Mouse (Mus musculus) lung, postnatal 0 days (tissue): ENCODE measurements around the gene Gm42417. TPM values are rescaled to one million over a fixed set of nuclear protein-coding genes. Genes with fewer than 3 reads are reported as not detected.

Source experiments
- ATAC-seq: fragments of 200-750 bp; cut with Nextera tagmentation; 2 replicates; pipeline ENCODE4 v1.8.0; 2017; ENCODE audit warnings: moderate library complexity
- DNase-seq: peaks from one replicate; pipeline ENCODE4 v3.0.0-alpha.2; 2016; ENCODE audit warnings: low spot score
- H3K27ac ChIP-seq: fragments of 300-500 bp; sonication (generic); 2 replicates; pipeline ENCODE4 v1.5.1; 2014; ENCODE audit warnings: antibody characterized with exemption, mild to moderate bottlenecking, low read length, mixed read lengths
- H3K27me3 ChIP-seq: fragments of 300-500 bp; sonication (generic); replicated peaks from 2 replicates; pipeline ENCODE4 v1.6.1; 2014; ENCODE audit warnings: low read length, mixed read lengths; ENCODE audit not compliant: insufficient read depth
- H3K36me3 ChIP-seq: fragments of 300-500 bp; sonication (generic); 2 replicates; pipeline ENCODE4 v1.6.1; 2014; ENCODE audit warnings: low read length, mixed read lengths; ENCODE audit not compliant: insufficient read depth
- H3K4me1 ChIP-seq: fragments of 300-500 bp; sonication (generic); 2 replicates; pipeline ENCODE4 v1.6.1; 2014; ENCODE audit warnings: antibody characterized with exemption, low read depth, low read length, mixed read lengths; ENCODE audit not compliant: insufficient read depth
- H3K4me2 ChIP-seq: fragments of 300-500 bp; sonication (generic); replicated peaks from 2 replicates; pipeline ENCODE4 v1.6.1; 2014; ENCODE audit warnings: low read depth, mild to moderate bottlenecking, low read length, moderate library complexity, mixed read lengths
- H3K4me3 ChIP-seq: fragments of 300-500 bp; sonication (generic); 2 replicates; pipeline ENCODE4 v1.5.1; 2014; ENCODE audit warnings: low read depth, low read length
- H3K9ac ChIP-seq: fragments of 300-500 bp; sonication (generic); replicated peaks from 2 replicates; pipeline ENCODE4 v1.6.1; 2014; ENCODE audit warnings: low read depth, mild to moderate bottlenecking
- H3K9me3 ChIP-seq: fragments of 300-500 bp; sonication (generic); 2 replicates; pipeline ENCODE4 v1.6.1; 2016; ENCODE audit warnings: low read length, mixed read lengths
- CTCF ChIP-seq: IDR thresholded peaks from 2 replicates; pipeline ENCODE4 v1.5.1; 2016; ENCODE audit warnings: antibody characterized with exemption, mild to moderate bottlenecking
- EP300 ChIP-seq: IDR thresholded peaks from 2 replicates; pipeline ENCODE4 v1.6.1; 2016; ENCODE audit warnings: antibody characterized with exemption, mild to moderate bottlenecking, control low read depth
- WGBS: fragments of 180-500 bp; shearing (Covaris S2); extraction: QIAGEN DNeasy Blood & Tissue Kit; methylation state at CpG from one replicate; pipeline ENCODE4 v1.1.7; 2014; 5-methylcytosine and 5-hydroxymethylcytosine counted together
- polyA plus RNA-seq: library from polyadenylated mRNA; unstranded; fragments of >200 nt; fragmentation: Nextera tagmentation; extraction: Ambion mirVana; gene quantifications from 2 replicates; pipeline ENCODE4 v1.2.1, GENCODE M21; 2015

The Gm42417 gene
- polyA plus RNA-seq: 0.62 TPM in 1 of 2 replicates, not detected in the other

DNA sequence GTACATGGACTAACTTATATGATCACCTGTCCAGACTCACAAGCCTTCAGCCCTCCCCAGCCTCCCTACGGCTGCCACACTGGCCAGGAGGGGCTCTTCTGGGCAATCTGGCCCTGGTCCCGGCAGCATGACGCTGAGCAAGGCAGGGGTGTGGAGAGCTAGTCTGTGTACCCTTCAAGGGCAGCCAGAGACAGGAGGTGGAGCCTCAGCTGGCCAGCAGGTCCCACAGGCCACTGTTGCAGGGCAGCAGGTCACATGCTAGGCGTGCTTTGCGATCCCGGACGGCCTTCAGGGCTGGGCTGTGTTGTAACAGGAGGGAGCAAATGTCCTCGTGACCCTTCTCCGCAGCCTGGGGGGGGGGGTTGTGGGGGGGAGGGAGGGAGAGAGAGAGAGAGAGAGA, at the start of gene Gm42417:
Gene Gm42417 (minus strand): TSS at position 244 of the 400 bp plus-strand sequence.
- TF ChIP-seq CTCF (no peak), EP300 (no peak)
- Histone ChIP-seq H3K27ac (peak within 1 kb of the TSS; percentile 80), H3K27me3 (no peaks in the 10 kb centered on the region), H3K4me2 (no peak within 1 kb of the TSS), H3K4me3 (no peak within 1 kb of the TSS), H3K9me3 (no peaks in the 10 kb centered on the region), H3K36me3 (peaks cover 11% of the 10 kb centered on the region; the same call in 1 of the 2 replicates), H3K4me1 (peaks cover 7% of the 10 kb centered on the region; the same call in 1 of the 2 replicates), H3K9ac (no peak within 1 kb of the TSS)
- 26% methylated on average over 8 of the region's 9 CpGs for WGBS
- ATAC-seq (peak; percentile 93), DNase-seq (peak; percentile 92)

DNA sequence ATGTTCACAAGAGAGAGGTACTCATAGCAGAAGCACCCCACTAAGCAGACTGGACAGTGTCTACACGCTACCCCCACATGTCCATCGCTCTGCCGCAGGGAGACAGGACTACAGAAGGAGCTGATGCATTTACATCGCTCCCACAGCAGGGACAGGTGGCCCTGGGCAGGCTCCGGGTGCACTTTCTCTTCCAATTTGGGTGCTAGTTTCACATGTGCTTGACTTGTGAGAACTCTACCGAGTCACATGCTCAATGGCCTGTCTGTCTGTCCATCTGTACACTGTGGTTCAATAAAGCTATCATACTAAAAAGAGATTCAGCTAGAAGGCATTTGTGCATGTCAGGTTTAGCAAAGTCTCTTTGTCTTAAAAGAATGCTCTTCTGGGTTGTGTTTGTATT, 48.6 kb upstream of the Gm42417 start:
- peaks cover 23% of the 10 kb centered on the region for H3K4me1 ChIP-seq
- TF ChIP-seq EP300: no peak
- no peak for TF ChIP-seq CTCF
- WGBS: 76% methylated on average over 6 of the region's 6 CpGs

DNA sequence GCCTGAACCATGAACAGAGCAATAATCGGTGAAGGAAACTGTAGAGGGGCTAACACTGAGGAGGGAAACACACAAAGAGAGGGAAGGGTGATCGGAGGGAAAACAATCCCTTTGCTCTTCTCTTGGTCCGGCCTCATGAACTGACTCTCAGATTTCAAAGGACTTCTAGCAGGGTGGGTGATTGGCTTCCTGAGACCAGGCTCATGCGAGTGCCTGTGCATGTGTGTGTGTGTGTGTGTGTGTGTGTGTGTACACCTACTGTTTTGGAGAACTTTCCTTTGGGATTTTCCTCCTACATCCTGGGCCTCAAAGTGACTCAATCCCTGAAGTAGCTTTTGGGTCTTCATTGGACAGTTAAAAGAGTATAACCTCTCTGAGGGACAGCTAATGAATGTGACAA, 47.1 kb upstream of the Gm42417 start:
- H3K4me1 ChIP-seq: peaks cover 23% of the 10 kb centered on the region
- TF ChIP-seq EP300 (no peak), CTCF (no peak)
- no peak overlapping the region for H3K4me3 ChIP-seq
- H3K9ac ChIP-seq: no peak overlapping the region
- ATAC-seq (no peak), DNase-seq (no peak)
- H3K27me3 ChIP-seq: no peaks in the 10 kb centered on the region
- 54% methylated on average over 4 of the region's 4 CpGs for WGBS
- H3K27ac ChIP-seq: no peak overlapping the region
- no peak overlapping the region for H3K4me2 ChIP-seq
- no peaks in the 10 kb centered on the region for H3K36me3 ChIP-seq
- no peaks in the 10 kb centered on the region for H3K9me3 ChIP-seq

More for the DNA sequence above, 48.6 kb upstream of the Gm42417 start:
- Histone ChIP-seq H3K4me3 (no peak overlapping the region), H3K27me3 (no peaks in the 10 kb centered on the region), H3K27ac (0 out of 2 replicates have a peak overlapping the region, but pooled peaks have one; percentile 62), H3K36me3 (no peaks in the 10 kb centered on the region), H3K9me3 (no peaks in the 10 kb centered on the region), H3K4me2 (no peak overlapping the region), H3K9ac (no peak overlapping the region)
- no peak for ATAC-seq
- DNase-seq: no peak

DNA sequence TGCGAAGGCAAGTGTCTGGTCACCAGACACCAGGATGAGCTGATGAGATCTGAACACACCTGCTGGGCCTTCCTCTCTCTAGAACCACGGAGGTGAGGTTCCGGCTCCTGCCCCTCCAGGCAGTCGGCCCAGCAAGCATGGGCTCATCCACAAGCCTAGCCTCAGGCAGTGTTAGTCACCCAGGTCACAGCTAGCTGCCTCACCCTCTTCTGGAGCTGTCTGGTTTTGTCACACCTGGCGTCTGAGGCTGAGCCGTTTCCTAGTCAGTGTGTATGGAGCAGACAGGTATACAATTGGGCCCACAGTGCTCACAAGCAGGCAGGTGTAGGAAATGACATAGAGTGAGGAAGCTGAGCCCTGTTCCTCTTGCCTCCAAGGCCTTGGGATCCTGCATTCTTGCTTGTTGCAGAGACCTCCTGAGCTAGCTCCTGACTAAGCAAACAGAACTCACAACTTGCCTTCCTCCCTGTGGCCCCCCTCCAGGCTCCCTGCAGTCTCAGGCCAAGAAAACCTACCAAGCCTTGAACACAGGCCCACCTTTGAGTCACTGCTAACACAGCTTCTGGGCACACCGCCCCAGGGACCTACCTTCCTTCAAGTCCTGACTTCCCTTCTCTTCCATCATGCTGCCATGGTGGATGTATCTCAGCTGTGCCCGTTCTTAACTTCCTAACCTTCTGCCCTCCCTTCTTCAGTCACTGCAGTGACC, 44.3 kb upstream of the Gm42417 start:
- Histone ChIP-seq H3K9me3 (no peaks in the 10 kb centered on the region), H3K36me3 (no peaks in the 10 kb centered on the region), H3K9ac (no peak overlapping the region), H3K27ac (no peak overlapping the region), H3K27me3 (no peaks in the 10 kb centered on the region), H3K4me2 (no peak overlapping the region), H3K4me1 (peaks cover 16% of the 10 kb centered on the region), H3K4me3 (no peak overlapping the region)
- TF ChIP-seq CTCF (no peak), EP300 (no peak)
- DNase-seq (no peak), ATAC-seq (no peak)
- 70% methylated on average over 8 of the region's 8 CpGs for whole genome bisulfite sequencing

DNA sequence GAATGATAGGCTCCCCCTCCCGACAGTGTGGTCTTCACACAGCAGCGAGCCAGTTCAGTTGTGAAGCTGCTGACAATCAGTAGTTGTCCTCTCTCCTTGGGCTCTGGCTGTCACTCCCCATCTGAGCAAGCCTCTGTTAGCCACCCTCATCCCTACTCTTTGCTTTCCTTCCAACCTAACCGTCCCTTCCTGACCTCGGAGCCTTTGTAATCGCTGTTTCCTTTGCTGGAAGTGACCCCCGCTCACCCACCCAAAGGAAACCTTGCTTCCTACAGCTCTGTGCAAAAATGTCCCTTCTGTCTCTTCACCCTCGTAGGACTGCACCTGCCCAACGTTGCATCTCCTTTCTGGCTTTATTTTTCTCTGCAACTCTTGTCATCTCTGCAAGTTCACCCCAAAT, 43.0 kb upstream of the Gm42417 start:
- Histone ChIP-seq H3K4me3 (no peak overlapping the region), H3K4me1 (peaks cover 11% of the 10 kb centered on the region), H3K9ac (no peak overlapping the region), H3K27me3 (no peaks in the 10 kb centered on the region), H3K9me3 (no peaks in the 10 kb centered on the region), H3K4me2 (no peak overlapping the region), H3K27ac (no peak overlapping the region), H3K36me3 (no peaks in the 10 kb centered on the region)
- ATAC-seq: no peak
- 70% methylated on average over 8 of the region's 8 CpGs for WGBS
- no peak for DNase-seq
- TF ChIP-seq EP300: no peak
- no peak for TF ChIP-seq CTCF

DNA sequence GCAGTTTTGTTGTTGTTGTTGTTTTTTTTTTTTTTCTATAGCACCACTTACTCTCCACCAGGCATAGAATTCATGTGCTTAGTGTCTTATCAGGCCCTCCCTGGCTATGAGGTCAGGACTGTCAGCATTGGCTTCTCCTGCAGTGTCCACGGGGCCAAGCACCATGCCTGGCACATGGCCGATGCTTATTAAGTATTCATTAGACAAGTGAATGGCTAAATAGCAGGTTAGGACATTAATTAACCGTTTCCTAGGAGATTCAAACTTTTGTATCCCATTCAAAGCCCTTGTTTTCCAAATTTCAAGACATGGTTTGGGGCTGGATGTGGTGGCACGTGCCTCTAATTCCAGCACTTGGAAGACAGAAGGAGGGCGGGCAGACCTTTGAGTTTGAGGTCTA, 42.0 kb upstream of the Gm42417 start:
- Histone ChIP-seq H3K27me3 (no peaks in the 10 kb centered on the region), H3K9me3 (no peaks in the 10 kb centered on the region), H3K27ac (0 out of 2 replicates have a peak overlapping the region, but pooled peaks have one; percentile 71), H3K36me3 (no peaks in the 10 kb centered on the region), H3K4me2 (no peak overlapping the region), H3K9ac (no peak overlapping the region), H3K4me3 (no peak overlapping the region), H3K4me1 (peaks cover 11% of the 10 kb centered on the region)
- WGBS: 84% methylated on average over 5 of the region's 5 CpGs
- DNase-seq: no peak
- TF ChIP-seq CTCF (no peak), EP300 (no peak)
- no peak for ATAC-seq
